Mouse (Mus musculus): Measurements from ENCODE around the gene Ripk1. TPM values are rescaled to one million over a fixed set of nuclear protein-coding genes. Genes with fewer than 3 reads are reported as not detected.

The Ripk1 gene
- polyA plus RNA-seq, 1 experiment from 2014 or later: 8.7 TPM

GRCm38 (mm10) chr13:34079801-34080200 is 77.6 kb downstream of the Ripk1 start:
- WGBS: 72% methylated on average over 3 of the region's 3 CpGs
- Histone ChIP-seq H3K27me3 (ENCODE audit: control insufficient read depth, insufficient read depth, low read length) (no peaks in the 10 kb centered on the region), H3K27ac (replicated peaks in 1 of 2; ENCODE audit: control insufficient read depth in 1 of 2, insufficient read depth in 1 of 2, low read depth in 2 of 2, low read length in 2 of 2) (no peak overlapping the region), H3K4me3 (ENCODE audit: control insufficient read depth in 1 of 2, insufficient read depth in 1 of 2, low read depth in 1 of 2, low read length in 2 of 2) (no peak overlapping the region), H3K36me3 (ENCODE audit: control insufficient read depth, insufficient read depth, low read length) (peaks cover 13% of the 10 kb centered on the region), H3K9ac (ENCODE audit: low read length) (no peak overlapping the region), H3K9me3 (ENCODE audit: control insufficient read depth, low read length) (no peaks in the 10 kb centered on the region), H3K4me1 (ENCODE audit: control insufficient read depth in 2 of 2, insufficient read depth in 2 of 2, low read length in 2 of 2) (peaks cover 11 to 15% of the 10 kb centered on the region in 2 experiments), H3K4me2 (ENCODE audit: low read length) (no peak overlapping the region)
- ATAC-seq (ENCODE audit: insufficient number of reproducible peaks, insufficient read depth, low FRiP score, low read depth): no peak

- H3K4me3 ChIP-seq (ENCODE audit: control insufficient read depth in 1 of 2, insufficient read depth in 1 of 2, low read depth in 1 of 2, low read length in 2 of 2): no peak overlapping the region
- no peaks in the 10 kb centered on the region for H3K36me3 ChIP-seq (ENCODE audit: control insufficient read depth, insufficient read depth, low read length)
- H3K27ac ChIP-seq (replicated peaks in 1 of 2; ENCODE audit: control insufficient read depth in 1 of 2, insufficient read depth in 1 of 2, low read depth in 2 of 2, low read length in 2 of 2): no peak overlapping the region
- no peaks in the 10 kb centered on the region for H3K27me3 ChIP-seq (ENCODE audit: control insufficient read depth, insufficient read depth, low read length)
- no peak for ATAC-seq (ENCODE audit: insufficient number of reproducible peaks, insufficient read depth, low FRiP score, low read depth)
- H3K9me3 ChIP-seq (ENCODE audit: control insufficient read depth, low read length): no peaks in the 10 kb centered on the region
- H3K9ac ChIP-seq (ENCODE audit: low read length): no peak overlapping the region
- H3K4me2 ChIP-seq (ENCODE audit: low read length): no peak overlapping the region
- H3K4me1 ChIP-seq (ENCODE audit: control insufficient read depth in 2 of 2, insufficient read depth in 2 of 2, low read length in 2 of 2): peaks cover 8 to 15% of the 10 kb centered on the region in 2 experiments
- 77% methylated on average over 4 of the region's 4 CpGs for WGBS
These were observed 79.8 kb downstream of the Ripk1 start for GRCm38 (mm10) chr13:34081926-34082325.

DNA sequence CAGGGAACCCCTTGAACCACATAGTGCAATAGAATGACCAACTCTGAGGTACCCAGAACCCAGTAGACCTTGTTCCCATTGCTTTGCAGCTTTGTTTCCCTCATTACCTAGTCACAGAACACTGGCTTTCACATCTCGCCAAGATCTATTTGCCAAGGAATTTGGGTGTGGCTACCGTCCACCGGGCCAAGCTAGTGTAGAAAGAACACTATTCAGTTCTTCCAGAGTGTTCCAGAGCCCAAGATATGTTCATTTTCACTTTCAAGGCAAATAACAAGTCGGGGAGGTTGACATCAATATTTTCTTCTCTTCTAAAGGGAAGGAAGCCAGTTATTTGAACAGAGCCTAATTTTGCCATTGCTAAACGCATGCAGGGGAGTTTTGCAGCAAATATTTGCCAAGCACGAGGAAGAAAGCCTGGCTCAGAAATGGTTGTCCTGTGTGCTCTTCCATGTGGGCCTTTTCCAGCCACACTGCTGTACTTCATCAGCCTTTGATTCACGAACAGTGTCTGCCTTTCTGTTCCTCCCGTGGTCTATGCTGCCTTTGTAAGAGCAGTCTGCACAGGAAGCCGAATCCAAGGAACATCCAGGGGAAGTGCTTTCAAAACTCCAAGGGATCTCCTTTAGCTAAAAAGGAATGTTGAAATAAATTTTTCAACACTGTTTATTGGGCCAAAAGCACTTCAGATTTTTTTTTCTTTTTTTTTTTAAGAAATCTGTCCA is 82.0 kb downstream of the Ripk1 start:
- Histone ChIP-seq H3K4me2 (ENCODE audit: low read length) (no peak overlapping the region), H3K4me3 (ENCODE audit: control insufficient read depth in 1 of 2, insufficient read depth in 1 of 2, low read depth in 1 of 2, low read length in 2 of 2) (no peak overlapping the region), H3K9ac (ENCODE audit: low read length) (no peak overlapping the region), H3K9me3 (ENCODE audit: control insufficient read depth, low read length) (no peaks in the 10 kb centered on the region), H3K4me1 (ENCODE audit: control insufficient read depth in 2 of 2, insufficient read depth in 2 of 2, low read length in 2 of 2) (peaks cover 7 to 18% of the 10 kb centered on the region in 2 experiments), H3K27ac (replicated peaks in 1 of 2; ENCODE audit: control insufficient read depth in 1 of 2, insufficient read depth in 1 of 2, low read depth in 2 of 2, low read length in 2 of 2) (no peak overlapping the region), H3K27me3 (ENCODE audit: control insufficient read depth, insufficient read depth, low read length) (no peaks in the 10 kb centered on the region), H3K36me3 (ENCODE audit: control insufficient read depth, insufficient read depth, low read length) (no peaks in the 10 kb centered on the region)
- ATAC-seq (ENCODE audit: insufficient number of reproducible peaks, insufficient read depth, low FRiP score, low read depth): no peak
- 57% methylated on average over 9 of the region's 9 CpGs for WGBS

Other genes starting within 250 kb of the Ripk1 start
- gene Serpinb6e, start 159.0 kb upstream of the Ripk1 start, polyA plus RNA-seq (2014; fragmentation: Nextera tagmentation; extraction: Ambion mirVana): not detected in 2 replicates
- gene Serpinb6c, start 96.7 kb upstream of the Ripk1 start, polyA plus RNA-seq (2014; fragmentation: Nextera tagmentation; extraction: Ambion mirVana): not detected in 2 replicates
- 30.0 and 32.7 TPM in 2 replicates for gene Nqo2, start 37.7 kb upstream of the Ripk1 start, polyA plus RNA-seq (2014; fragmentation: Nextera tagmentation; extraction: Ambion mirVana)
- 73.0 and 73.6 TPM in 2 replicates for gene Serpinb6a, start 431 bp downstream of the Ripk1 start, polyA plus RNA-seq (2014; fragmentation: Nextera tagmentation; extraction: Ambion mirVana)
- 45.2 and 50.1 TPM in 2 replicates for gene Bphl, start 35.2 kb downstream of the Ripk1 start, polyA plus RNA-seq (2014; fragmentation: Nextera tagmentation; extraction: Ambion mirVana)
- 124 and 131 TPM in 2 replicates for gene Tubb2a, start 75.6 kb downstream of the Ripk1 start, polyA plus RNA-seq (2014; fragmentation: Nextera tagmentation; extraction: Ambion mirVana)
- gene Tubb2b, start 128.1 kb downstream of the Ripk1 start, polyA plus RNA-seq (2014; fragmentation: Nextera tagmentation; extraction: Ambion mirVana): 26.7 and 35.0 TPM in 2 replicates
- gene Psmg4, start 160.6 kb downstream of the Ripk1 start, polyA plus RNA-seq (2014; fragmentation: Nextera tagmentation; extraction: Ambion mirVana): 81.2 and 81.7 TPM in 2 replicates

All from heart, embryonic 14.5 days (tissue).